Mouse (Mus musculus) small intestine, adult 2 months (tissue): ENCODE data around the gene Gart.

Experiments used
- CTCF ChIP-seq: fragments of 200-500 bp; IDR thresholded peaks from 2 replicates; pipeline ENCODE4 v1.5.1; 2012; ENCODE audit warnings: low read depth, mild to moderate bottlenecking, control low read depth, inconsistent platforms, low read length, moderate library complexity, mixed read lengths; ENCODE audit not compliant: insufficient replicate concordance, insufficient read length; ENCODE audit errors: extremely low read depth
- POLR2A ChIP-seq: fragments of 200-500 bp; IDR thresholded peaks from 2 replicates; pipeline ENCODE4 v1.6.1; 2012; ENCODE audit warnings: low read depth, mild to moderate bottlenecking, control low read depth, inconsistent platforms, low read length, moderate library complexity

DNA sequence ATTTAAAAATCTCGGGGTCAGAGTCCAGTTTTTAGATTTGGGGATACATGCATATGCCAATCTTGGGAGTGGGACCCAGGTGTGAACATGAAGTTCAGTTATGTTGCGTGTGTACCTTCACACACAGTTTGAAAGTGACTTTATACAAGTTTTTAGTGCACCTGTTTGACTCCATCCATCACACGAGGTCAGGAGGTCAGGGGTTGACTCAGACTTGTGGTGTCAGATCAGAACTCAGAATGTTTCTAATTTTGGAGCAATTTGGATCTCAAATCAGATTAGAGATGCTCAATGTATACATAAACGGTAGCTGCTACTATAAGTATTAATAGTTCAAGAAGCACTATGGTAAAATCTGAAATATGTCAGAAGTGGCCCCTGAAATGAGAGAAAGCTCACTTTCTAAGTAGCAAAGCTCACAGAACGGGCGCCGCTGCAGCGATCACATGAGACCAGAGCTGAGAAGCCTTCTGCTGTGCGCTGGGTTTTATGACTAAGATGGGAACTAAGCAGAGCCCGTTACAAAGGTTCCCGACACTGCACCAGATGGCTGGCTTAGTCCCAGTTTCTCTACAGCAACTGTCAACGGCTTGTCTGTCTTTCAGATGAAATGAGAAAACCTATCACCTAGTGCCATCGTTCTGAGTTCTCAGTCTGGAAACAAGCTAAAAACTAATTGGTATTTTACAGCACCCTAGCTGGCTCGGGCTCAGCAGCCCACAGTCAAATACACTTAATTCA lies 67.6 kb downstream of the Gart start:
- TF ChIP-seq POLR2A = no peak
- no peak for TF ChIP-seq CTCF
